Mouse (Mus musculus) ES-E14 (cell line): ENCODE measurements at regions not wholly inside any gene's neighbourhood (a gene's known extent, or its start where the extent isn't known, plus 50 kb on each side); places are given as distances from the start of the nearest gene placed in this dataset.

ENCODE experiments used
- HCFC1 ChIP-seq: IDR thresholded peaks from 2 replicates; pipeline ENCODE4 v1.6.1; 2012; ENCODE audit warnings: low read length, inconsistent platforms, borderline replicate concordance; ENCODE audit not compliant: insufficient read depth
- ZNF384 ChIP-seq: IDR thresholded peaks from 2 replicates; pipeline ENCODE4 v1.6.1; 2012; ENCODE audit warnings: low read depth, low read length, inconsistent platforms

GRCm38 (mm10) chr3:23164828-23165450 is 1088.5 kb downstream of the Tbl1xr1 start:
- TF ChIP-seq HCFC1 = no peak
- no peak for TF ChIP-seq ZNF384
